Comparison of ENCODE assay signal across 19 mouse cellular contexts in the genomic region with DNA sequence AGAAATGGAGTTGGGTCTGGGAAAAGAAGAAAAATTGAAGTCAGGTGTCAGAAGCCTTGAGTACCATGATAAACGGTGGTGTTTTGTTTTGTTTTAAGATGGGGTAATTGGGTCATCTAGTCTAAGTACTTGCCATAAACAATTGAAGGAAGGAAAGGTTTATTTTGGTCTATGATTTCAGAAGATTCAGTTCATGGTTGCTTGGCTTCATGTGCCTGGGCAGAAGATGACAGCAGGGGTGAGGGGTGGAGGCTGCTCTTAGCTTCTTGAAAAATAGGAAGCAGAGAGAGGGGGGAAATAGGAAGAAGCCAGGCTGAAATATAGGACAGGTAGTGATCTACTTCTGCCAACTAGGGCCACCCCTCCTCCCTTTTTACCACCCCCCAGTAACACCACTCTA. TPM values are rescaled to one million over a fixed set of nuclear protein-coding genes. Genes with fewer than 3 reads are reported as not detected.
DNase-seq lines count a peak whose midpoint lies in the region; ATAC-seq lines count a peak whose summit lies in the region.
"Had no signal": no experiment of that assay in that cellular context is flagged by ENCODE, and none has a peak within 500 bp of the region (broad histone marks: within the 10 kb centered on the region; RNA-seq: fewer than 3 reads in every experiment).

No protein-coding gene starts in this region.

- no peak overlapping the region for H3K27ac ChIP-seq in lung, embryonic 15.5 days
- H3K27ac ChIP-seq: embryonic facial prominence, embryonic 10.5 days; forebrain, embryonic 12.5 days; hindbrain, embryonic 12.5 days; liver, embryonic 15.5 days; midbrain, embryonic 13.5 days; neural tube, embryonic 12.5 days had no signal

- H3K9ac ChIP-seq in lung, embryonic 15.5 days: no peak overlapping the region
- H3K9ac ChIP-seq: forebrain, embryonic 12.5 days; hindbrain, embryonic 12.5 days; limb, embryonic 12.5 days; liver, embryonic 15.5 days; midbrain, embryonic 13.5 days; neural tube, embryonic 12.5 days had no signal

- 0 out of 2 replicates have a peak, but pooled peaks cover 10% of the 10 kb centered on the region for H3K4me1 ChIP-seq in lung, embryonic 15.5 days
- H3K4me1 ChIP-seq: forebrain, embryonic 12.5 days; hindbrain, embryonic 12.5 days; midbrain, embryonic 13.5 days; neural tube, embryonic 12.5 days had no signal

- no peak overlapping the region for H3K4me2 ChIP-seq in lung, embryonic 15.5 days
- H3K4me2 ChIP-seq: forebrain, embryonic 12.5 days; hindbrain, embryonic 12.5 days; limb, embryonic 12.5 days; liver, embryonic 15.5 days; midbrain, embryonic 13.5 days; neural tube, embryonic 12.5 days had no signal

- 57% methylated on average over 1 of the region's 1 CpGs for WGBS in lung, embryonic 15.5 days

- H3K9me3 ChIP-seq in lung, embryonic 15.5 days: no peaks in the 10 kb centered on the region
- H3K9me3 ChIP-seq: embryonic facial prominence, embryonic 10.5 days; forebrain, embryonic 12.5 days; hindbrain, embryonic 12.5 days; limb, embryonic 12.5 days; liver, embryonic 15.5 days; midbrain, embryonic 13.5 days; neural tube, embryonic 12.5 days had no signal

- intact Hi-C loops in heart, postnatal 25 days (cut with DNase I): loop anchor here (2.0 kb wide), 1 partner anchor 51 kb away; no protein-coding TSS in a partner anchor

- H3K27me3 ChIP-seq in lung, embryonic 15.5 days: no peaks in the 10 kb centered on the region
- H3K27me3 ChIP-seq: CH12.LX; forebrain, embryonic 12.5 days; hindbrain, embryonic 12.5 days; limb, embryonic 12.5 days; liver, embryonic 15.5 days; midbrain, embryonic 13.5 days; neural tube, embryonic 12.5 days had no signal

- peak; percentile 94 for DNase-seq in heart, adult 11 months
- no peak for DNase-seq in heart, postnatal 25 days (ENCODE audit: low spot score)
- DNase-seq in kidney, adult 9 months: peak; percentile 57
- DNase-seq in kidney, postnatal 10 days: no peak
- DNase-seq in lung, adult 18-20 months: no peak
- peak; percentile 52 to 58 for DNase-seq in kidney, postnatal 36 days
- no peak for DNase-seq in right cerebral cortex, postnatal 10 days (ENCODE audit: low spot score in 2 of 2)
- DNase-seq: cerebellum, adult 8-10 months; gastrocnemius, postnatal 14 days; thymus, postnatal 25 days had no signal

- peak; percentile 13; the same call in 1 of the 2 replicates for ATAC-seq in lung, embryonic 15.5 days (ENCODE audit: borderline replicate concordance, extremely low read depth, low FRiP score, low TSS enrichment)
- ATAC-seq: midbrain, embryonic 13.5 days had no signal

- H3K36me3 ChIP-seq in lung, embryonic 15.5 days: no peaks in the 10 kb centered on the region
- H3K36me3 ChIP-seq: embryonic facial prominence, embryonic 10.5 days; forebrain, embryonic 12.5 days; hindbrain, embryonic 12.5 days; limb, embryonic 12.5 days; liver, embryonic 15.5 days; midbrain, embryonic 13.5 days; neural tube, embryonic 12.5 days had no signal

- no peak overlapping the region for H3K4me3 ChIP-seq in lung, embryonic 15.5 days
- H3K4me3 ChIP-seq: embryonic facial prominence, embryonic 10.5 days; forebrain, embryonic 12.5 days; hindbrain, embryonic 12.5 days; limb, embryonic 12.5 days; liver, embryonic 15.5 days; midbrain, embryonic 13.5 days; neural tube, embryonic 12.5 days had no signal

RNA-seq across cellular contexts. Expression of a gene that starts 30.2 kb away (rescaled TPM):
- 10 to 100 TPM; 18.8 to 21.6 TPM for total RNA-seq in heart, postnatal 25 days (2021)
- polyA plus RNA-seq in lung, embryonic 15.5 days (2015; fragmentation: Nextera tagmentation; extraction: Ambion mirVana): 38.0 and 40.0 TPM in 2 replicates

RNA-seq across cellular contexts. Expression of a gene that starts 30.5 kb away (rescaled TPM):
- total RNA-seq in heart, postnatal 25 days (2021): 10 to 100 TPM; 15.2 to 17.0 TPM
- 17.5 and 18.8 TPM in 2 replicates for polyA plus RNA-seq in lung, embryonic 15.5 days (2015; fragmentation: Nextera tagmentation; extraction: Ambion mirVana)

RNA-seq across cellular contexts. Expression of a gene that starts 59.9 kb away (rescaled TPM):
- under 1 TPM; 0.17 to 0.29 TPM for total RNA-seq in heart, postnatal 25 days (2021)
- 3.8 and 4.6 TPM in 2 replicates for polyA plus RNA-seq in lung, embryonic 15.5 days (2015; fragmentation: Nextera tagmentation; extraction: Ambion mirVana)

Comparison
In these comparisons a context has a peak if more than half of its experiments do, and no peak if none do; other contexts are left out.
1. DNase-seq: peak in heart, adult 11 months (single experiment), kidney, adult 9 months (single experiment) and kidney, postnatal 36 days (2 of 2); none in heart, postnatal 25 days (single experiment), kidney, postnatal 10 days (single experiment), lung, adult 18-20 months (0 of 2) and right cerebral cortex, postnatal 10 days (0 of 2).